Mouse (Mus musculus): ENCODE results near the gene Ccdc170.
"Not testable (repeated sequence)": the region's sequence is repeated elsewhere in the genome, so short reads cannot be mapped to it uniquely, and the experiment has no call there.

The Ccdc170 gene

GRCm38 (mm10) chr10:4482355-4482754 lies at the start of gene Ccdc170:
Gene Ccdc170, plus strand, starts transcription at chr10:4482502.
- DNase-seq (ENCODE audit: low spot score in 2 of 2) = no peak

DNA sequence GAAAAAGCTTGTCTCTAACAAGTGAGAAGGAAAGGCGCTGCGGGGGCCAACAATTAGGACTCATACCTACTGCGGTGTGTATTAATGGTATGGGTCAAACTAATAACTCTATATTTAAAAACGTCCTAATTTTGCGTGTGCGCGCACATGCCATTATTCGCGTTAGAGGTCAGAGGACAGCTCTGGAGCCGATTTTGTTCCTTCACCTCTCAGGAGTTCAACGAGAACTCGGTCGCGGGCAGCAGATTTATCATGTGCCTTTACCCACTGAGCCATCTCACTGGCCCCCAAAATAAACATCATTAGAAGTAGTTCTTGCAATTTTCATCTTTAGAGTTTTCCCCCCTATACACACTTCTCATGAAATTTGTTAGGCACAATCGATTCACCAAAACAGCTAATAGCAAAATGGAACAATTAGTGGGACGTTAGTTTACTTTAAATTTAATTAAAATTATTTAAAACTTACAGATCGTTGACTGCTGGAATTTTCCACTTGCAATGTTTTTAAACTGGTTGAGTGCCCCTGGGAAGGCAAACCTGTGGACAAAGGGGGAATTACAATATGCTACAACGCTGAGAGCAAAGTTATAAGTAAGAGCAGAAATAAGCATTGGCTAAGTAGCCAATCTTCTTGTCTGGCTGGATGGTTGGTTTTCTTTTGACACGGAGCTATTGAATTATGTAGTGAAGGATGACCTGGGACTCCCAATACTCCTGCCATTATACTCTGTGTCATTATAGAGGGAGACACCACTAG lies 49.1 kb upstream of the Ccdc170 start:
- DNase-seq (ENCODE audit: low spot score in 2 of 2) = no peak

- DNase-seq (ENCODE audit: low spot score in 2 of 2) = not testable (repeated sequence)
Observed at GRCm38 (mm10) chr10:4433871-4434270, 48.4 kb upstream of the Ccdc170 start.

DNA sequence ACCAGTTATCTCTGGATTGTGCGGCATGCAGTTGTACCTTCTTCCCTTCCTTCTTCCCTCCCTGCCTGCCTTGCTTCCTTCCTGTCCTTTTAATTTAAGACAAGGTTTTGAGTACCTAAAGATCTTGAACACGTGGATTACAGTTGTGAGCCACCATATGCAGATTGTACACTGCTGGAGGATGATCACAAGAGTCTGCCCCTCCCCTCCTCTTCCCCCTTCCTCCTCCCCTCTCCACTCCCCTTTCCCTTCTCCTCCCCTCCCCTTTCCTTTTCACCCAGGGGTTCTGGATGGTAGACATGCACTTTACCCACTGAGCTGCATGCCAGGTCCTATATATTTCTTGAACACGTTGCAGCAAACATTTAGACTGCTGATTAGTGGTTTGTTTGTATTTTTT lies 46.9 kb upstream of the Ccdc170 start:
- DNase-seq (ENCODE audit: low spot score in 2 of 2) = no peak

DNA sequence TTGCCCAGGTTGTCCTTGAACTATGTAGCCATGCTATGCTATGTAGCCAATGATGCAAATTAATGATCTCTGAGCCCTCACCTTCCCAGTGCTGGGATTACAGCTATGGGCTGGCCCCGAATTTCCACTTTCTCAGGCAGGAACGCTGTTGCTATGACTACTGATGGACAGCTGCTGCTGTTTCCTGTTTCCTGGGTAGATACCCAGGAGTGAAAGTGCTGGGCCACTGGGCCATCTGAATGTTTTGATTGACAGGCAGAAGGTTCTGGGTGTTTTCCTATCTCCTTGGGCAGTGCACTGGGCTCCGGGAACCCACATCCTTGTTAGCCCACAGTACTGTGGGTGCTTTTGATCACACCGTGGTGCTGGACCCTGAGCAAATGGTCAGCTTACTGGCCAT lies 25.9 kb upstream of the Ccdc170 start:
- DNase-seq (ENCODE audit: low spot score in 2 of 2) = no peak

DNA sequence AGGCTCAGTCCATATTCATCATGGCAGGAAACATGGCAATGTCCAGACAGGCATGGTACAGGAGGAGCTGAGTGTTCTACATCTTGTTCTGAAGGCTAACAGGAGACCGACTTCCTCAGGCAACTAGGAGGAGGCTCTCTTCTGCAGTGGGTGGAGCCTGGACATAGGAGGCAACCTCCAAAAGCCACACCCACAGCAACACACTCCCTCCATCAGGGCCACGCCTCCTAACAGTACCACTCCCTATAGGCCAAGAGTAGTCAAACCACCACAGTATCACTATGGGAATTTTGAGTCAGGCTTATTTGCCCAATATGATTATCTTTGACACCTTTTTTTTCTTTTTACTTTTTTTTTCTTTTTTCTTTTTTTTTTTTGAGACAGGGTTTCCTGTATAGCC lies 22.1 kb upstream of the Ccdc170 start:
- DNase-seq (ENCODE audit: low spot score in 2 of 2) = no peak

- DNase-seq (ENCODE audit: low spot score in 2 of 2) = no peak
Observed at GRCm38 (mm10) chr10:4465799-4466198, 16.5 kb upstream of the Ccdc170 start.

GRCm38 (mm10) chr10:4469406-4469805 lies 12.9 kb upstream of the Ccdc170 start:
- no peak for DNase-seq (ENCODE audit: low spot score in 2 of 2)

- no peak for DNase-seq (ENCODE audit: low spot score in 2 of 2)
Observed at GRCm38 (mm10) chr10:4473591-4473993, 8.7 kb upstream of the Ccdc170 start.

DNA sequence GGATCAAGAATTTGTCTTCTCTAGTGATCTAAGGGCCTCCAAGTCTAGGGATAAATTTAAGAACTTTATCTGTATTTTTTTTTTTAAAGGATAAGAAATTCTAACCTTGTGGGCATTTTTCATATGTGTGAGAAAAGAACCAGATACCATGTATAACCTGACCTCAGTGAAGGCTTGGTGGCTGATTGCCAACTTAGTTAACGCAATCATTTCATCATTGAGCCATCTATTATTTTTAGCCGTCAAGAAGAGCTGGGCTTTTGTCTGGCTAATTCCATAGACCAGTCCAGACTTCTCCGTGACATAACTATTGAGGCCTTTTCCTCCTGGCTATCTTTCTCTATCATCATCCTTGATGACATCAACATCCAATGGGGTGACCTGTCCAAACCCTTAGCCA lies 6.9 kb upstream of the Ccdc170 start:
- DNase-seq (ENCODE audit: low spot score in 2 of 2) = no peak

GRCm38 (mm10) chr10:4476604-4477003 lies 5.7 kb upstream of the Ccdc170 start:
- DNase-seq (ENCODE audit: low spot score in 2 of 2) = no peak

GRCm38 (mm10) chr10:4480929-4481328 lies 1.4 kb upstream of the Ccdc170 start:
- DNase-seq (ENCODE audit: low spot score in 2 of 2) = no peak

DNA sequence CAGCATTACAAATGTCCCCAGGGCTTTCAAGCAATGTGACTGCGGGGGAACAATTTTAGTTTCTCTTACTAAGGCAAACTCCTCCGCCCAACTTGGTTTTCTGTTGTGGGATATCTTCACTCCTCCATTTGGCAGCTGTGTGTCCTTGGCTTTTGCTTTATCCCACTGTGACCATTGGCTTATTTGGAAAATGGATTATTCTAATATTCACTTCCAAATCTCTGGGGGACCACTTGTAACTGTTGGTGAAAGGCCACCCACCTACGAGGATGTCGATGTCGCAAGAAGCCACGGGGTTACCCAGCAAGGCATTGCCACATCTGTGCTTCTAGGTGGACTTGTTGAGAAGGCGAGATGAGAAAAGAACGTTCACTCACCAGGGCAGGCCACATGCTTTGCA lies 607 bp upstream of the Ccdc170 start:
- no peak for DNase-seq (ENCODE audit: low spot score in 2 of 2)

- DNase-seq (ENCODE audit: low spot score in 2 of 2) = no peak
Observed at GRCm38 (mm10) chr10:4483848-4484247, 1.5 kb downstream of the Ccdc170 start.

- no peak for DNase-seq (ENCODE audit: low spot score in 2 of 2)
Observed at GRCm38 (mm10) chr10:4484986-4485385, 2.7 kb downstream of the Ccdc170 start.

DNA sequence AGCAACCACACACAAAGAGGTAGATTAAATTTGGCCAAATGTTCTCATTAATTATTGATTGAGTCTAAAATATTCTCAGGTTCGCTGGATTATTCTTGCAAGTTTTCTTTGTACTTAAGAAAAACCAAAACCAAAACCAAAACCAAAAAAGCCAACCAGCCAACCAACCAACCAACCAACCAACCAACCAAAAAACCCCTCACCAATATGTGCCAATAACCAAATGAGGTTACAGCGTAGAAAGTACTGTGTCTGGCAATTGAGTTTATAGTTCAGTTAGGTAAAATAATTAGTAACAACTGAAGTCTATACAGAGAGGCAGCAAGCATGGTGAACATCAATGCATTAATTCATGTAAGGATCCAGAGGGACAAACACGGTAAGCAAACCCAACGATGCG lies 7.6 kb downstream of the Ccdc170 start:
- no peak for DNase-seq (ENCODE audit: low spot score in 2 of 2)

DNA sequence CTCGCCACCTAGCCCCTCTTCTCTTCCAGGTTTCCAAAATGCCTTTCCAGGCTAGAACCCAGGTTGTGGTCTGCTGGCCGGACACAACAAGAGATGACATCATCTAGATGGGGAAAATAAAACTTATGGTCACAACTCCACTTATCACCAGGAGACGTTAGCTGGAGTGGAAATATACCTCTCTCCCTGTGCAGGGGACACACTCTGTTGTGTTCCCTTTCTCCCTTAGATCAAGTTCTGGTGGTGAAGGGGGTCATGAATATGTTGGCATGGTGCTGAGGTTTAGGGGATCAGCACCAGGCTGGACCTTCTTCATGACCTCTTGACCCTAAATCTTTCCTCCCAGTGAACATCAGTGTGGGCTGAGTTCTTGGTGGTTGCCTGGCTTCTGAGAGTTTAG lies 9.0 kb downstream of the Ccdc170 start:
- DNase-seq (ENCODE audit: low spot score in 2 of 2) = no peak

DNA sequence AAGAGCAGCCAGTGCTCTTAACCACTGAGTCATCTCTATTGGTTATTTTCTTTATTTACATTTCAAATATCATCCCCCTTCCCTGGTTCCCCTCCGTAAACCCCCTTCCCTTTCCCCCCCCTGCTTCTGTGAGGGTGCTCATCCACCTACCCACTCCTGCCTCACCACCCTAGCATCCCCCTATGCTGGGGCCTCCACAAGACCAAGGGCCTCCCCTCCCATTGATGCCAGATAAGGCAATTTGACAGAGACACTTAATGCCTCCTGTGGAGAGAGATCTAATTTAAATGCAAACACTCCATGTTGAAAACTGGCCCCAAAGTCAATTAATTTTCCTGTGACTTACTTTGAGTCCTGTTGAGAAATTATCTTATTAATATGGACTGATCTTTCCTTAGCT lies 9.7 kb downstream of the Ccdc170 start:
- DNase-seq (ENCODE audit: low spot score in 2 of 2) = no peak

DNA sequence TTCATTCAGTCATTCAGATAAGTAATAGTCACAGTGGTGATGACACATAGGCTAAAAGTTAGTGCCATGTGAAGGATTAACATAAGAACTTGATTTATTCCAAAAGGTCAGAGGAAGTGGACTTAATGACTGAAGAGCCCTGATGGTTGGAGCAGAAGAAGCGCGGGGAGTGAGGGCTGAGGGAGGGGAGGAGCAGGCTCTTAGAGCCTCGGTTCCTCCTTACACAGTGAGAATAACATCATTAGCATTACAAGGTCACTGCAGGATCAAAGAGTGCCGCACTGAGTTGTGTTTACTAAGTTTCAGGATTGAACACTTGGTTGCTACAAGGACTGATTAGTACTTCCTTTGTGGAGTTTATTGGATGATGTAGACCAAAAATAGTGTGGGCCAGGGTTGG lies 10.6 kb downstream of the Ccdc170 start:
- DNase-seq (ENCODE audit: low spot score in 2 of 2) = no peak

GRCm38 (mm10) chr10:4503251-4503650 lies 20.9 kb downstream of the Ccdc170 start:
- DNase-seq (ENCODE audit: low spot score in 2 of 2) = no peak

DNA sequence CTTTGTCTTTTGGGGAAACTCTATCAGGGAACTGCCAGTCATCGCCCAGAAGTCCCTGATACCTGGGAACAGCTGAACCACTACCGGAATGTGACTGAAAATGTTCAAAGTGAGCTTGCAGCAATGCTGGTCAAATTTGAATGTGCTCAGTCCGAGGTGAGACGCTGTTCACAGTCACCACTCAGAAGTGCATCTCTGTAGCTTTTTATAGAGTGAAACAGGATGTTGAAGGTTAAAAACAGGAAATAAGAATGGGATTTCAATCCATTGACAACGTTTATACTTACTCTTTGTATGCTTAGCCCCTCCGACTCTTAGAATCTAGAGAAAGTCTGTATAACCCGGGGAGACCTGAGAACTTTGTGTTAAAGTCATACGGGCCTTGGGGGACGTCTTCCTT lies 30.4 kb downstream of the Ccdc170 start:
- DNase-seq (ENCODE audit: low spot score in 2 of 2) = no peak

DNA sequence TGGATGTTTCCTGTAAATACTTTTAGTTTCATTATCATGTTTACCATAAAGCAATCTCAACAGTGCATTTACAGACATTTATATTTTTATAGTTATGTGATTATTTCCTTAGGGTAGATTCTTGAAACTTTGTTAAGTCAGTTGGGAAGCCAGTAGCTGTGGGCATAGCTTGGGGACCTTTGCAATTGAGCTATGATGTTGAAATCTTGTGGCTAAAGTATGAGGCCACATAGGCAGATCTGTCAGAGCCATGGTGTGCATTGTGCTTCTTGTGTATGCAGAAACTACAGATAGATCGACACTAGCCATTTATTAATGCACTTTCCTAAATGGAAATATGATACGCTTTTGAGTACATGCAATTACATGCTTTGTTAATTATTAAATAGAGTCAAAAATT lies 35.3 kb downstream of the Ccdc170 start:
- DNase-seq (ENCODE audit: low spot score in 2 of 2) = no peak

DNA sequence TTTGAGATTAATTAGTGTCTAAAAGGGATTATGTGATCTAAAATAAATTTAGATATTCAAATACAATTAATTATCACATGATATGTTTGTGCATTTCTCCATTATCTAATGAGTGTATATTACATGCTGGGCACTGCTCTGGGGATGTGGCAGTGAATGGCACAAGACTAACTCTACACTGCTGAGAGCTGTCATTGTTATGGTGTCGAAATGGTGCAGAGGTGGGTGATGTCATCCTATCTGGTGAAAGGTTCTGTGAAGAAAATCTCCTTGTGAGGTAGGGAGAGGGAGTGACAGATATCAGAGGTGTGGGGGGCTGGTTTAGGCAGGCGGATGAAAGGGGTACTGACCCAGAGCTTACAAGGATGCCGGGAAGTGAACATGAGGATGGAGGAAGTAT lies 37.3 kb downstream of the Ccdc170 start:
- DNase-seq (ENCODE audit: low spot score in 2 of 2) = no peak

All from right cerebral cortex, postnatal 36 days (tissue).